Mouse (Mus musculus) forebrain, embryonic 15.5 days (tissue): ENCODE results near the gene Pxn. TPM values are rescaled to one million over a fixed set of nuclear protein-coding genes. Genes with fewer than 3 reads are reported as not detected.

ENCODE experiments used
- ATAC-seq: fragments of 200-750 bp; cut with Nextera tagmentation; replicated peaks from 2 replicates; pipeline ENCODE4 v1.8.0; 2017; ENCODE audit warnings: mild to moderate bottlenecking, moderate TSS enrichment, moderate library complexity
- H3K27ac ChIP-seq: fragments of 300-500 bp; sonication (generic); replicated peaks from 2 replicates; pipeline ENCODE4 v1.5.1; 2015; ENCODE audit warnings: mild to moderate bottlenecking, inconsistent platforms
- H3K27me3 ChIP-seq: fragments of 300-500 bp; sonication (generic); 2 replicates; pipeline ENCODE4 v1.6.1; 2015; ENCODE audit warnings: inconsistent platforms
- H3K36me3 ChIP-seq: fragments of 300-500 bp; sonication (generic); 2 replicates; pipeline ENCODE4 v1.6.1; 2015; ENCODE audit warnings: mild to moderate bottlenecking, inconsistent platforms
- H3K4me1 ChIP-seq: fragments of 300-500 bp; sonication (generic); 2 replicates; pipeline ENCODE4 v1.6.1; 2015; ENCODE audit warnings: inconsistent platforms
- H3K4me2 ChIP-seq: fragments of 300-500 bp; sonication (generic); replicated peaks from 2 replicates; pipeline ENCODE4 v1.6.1; 2015; ENCODE audit warnings: mild to moderate bottlenecking, inconsistent platforms
- H3K4me3 ChIP-seq: fragments of 300-500 bp; sonication (generic); 2 replicates; pipeline ENCODE4 v1.5.1; 2015; ENCODE audit warnings: mild to moderate bottlenecking, inconsistent platforms
- H3K9ac ChIP-seq: fragments of 300-500 bp; sonication (generic); replicated peaks from 2 replicates; pipeline ENCODE4 v1.6.1; 2015; ENCODE audit warnings: mild to moderate bottlenecking, inconsistent platforms
- H3K9me3 ChIP-seq: fragments of 300-500 bp; sonication (generic); 2 replicates; pipeline ENCODE4 v1.6.1; 2016; ENCODE audit warnings: inconsistent platforms
- WGBS: fragments of 180-500 bp; shearing (Covaris S2); methylation state at CpG from one replicate; pipeline ENCODE4 v1.1.7; 2015; ENCODE audit warnings: mixed read lengths; 5-methylcytosine and 5-hydroxymethylcytosine counted together
- polyA plus RNA-seq: library from polyadenylated mRNA; unstranded; fragments of >200 nt; fragmentation: Nextera tagmentation; extraction: Ambion mirVana; gene quantifications from 2 replicates; pipeline ENCODE4 v1.2.1, GENCODE M21; 2015

The Pxn gene
- polyA plus RNA-seq, 1 experiment from 2014 or later = 19.1 TPM

GRCm38 (mm10) chr5:115538017-115538692 is 31.7 kb downstream of the Pxn start:
- no peak overlapping the region for H3K4me2 ChIP-seq
- H3K4me1 ChIP-seq = peaks cover 30% of the 10 kb centered on the region
- H3K36me3 ChIP-seq = no peaks in the 10 kb centered on the region
- H3K4me3 ChIP-seq = no peak overlapping the region
- no peaks in the 10 kb centered on the region for H3K9me3 ChIP-seq
- WGBS = 66% methylated on average over 13 of the region's 13 CpGs
- H3K27ac ChIP-seq = no peak overlapping the region
- H3K27me3 ChIP-seq = no peaks in the 10 kb centered on the region
- H3K9ac ChIP-seq = no peak overlapping the region
- peak; percentile 23 for ATAC-seq

- no peak overlapping the region for H3K4me3 ChIP-seq
- H3K36me3 ChIP-seq = no peaks in the 10 kb centered on the region
- WGBS = under 1% methylated on average over 12 of the region's 12 CpGs
- H3K9ac ChIP-seq = no peak overlapping the region
- H3K4me2 ChIP-seq = no peak overlapping the region
- no peak overlapping the region for H3K27ac ChIP-seq
- H3K27me3 ChIP-seq = no peaks in the 10 kb centered on the region
- H3K9me3 ChIP-seq = no peaks in the 10 kb centered on the region
- H3K4me1 ChIP-seq = peaks cover 30% of the 10 kb centered on the region
- peak; percentile 80 for ATAC-seq
Observed at GRCm38 (mm10) chr5:115538693-115539043, 32.2 kb downstream of the Pxn start.

- Histone ChIP-seq H3K9me3 (no peaks in the 10 kb centered on the region), H3K27ac (no peak overlapping the region), H3K27me3 (no peaks in the 10 kb centered on the region), H3K4me2 (0 out of 2 replicates have a peak overlapping the region, but pooled peaks have one; percentile 13), H3K36me3 (peaks cover 7% of the 10 kb centered on the region; the same call in 1 of the 2 replicates), H3K9ac (no peak overlapping the region), H3K4me1 (peaks cover 30% of the 10 kb centered on the region), H3K4me3 (no peak overlapping the region)
- WGBS = 68% methylated on average over 19 of the region's 19 CpGs
- ATAC-seq = no peak
Observed at GRCm38 (mm10) chr5:115542635-115543384, 36.3 kb downstream of the Pxn start.

GRCm38 (mm10) chr5:115543509-115544253 is 37.2 kb downstream of the Pxn start:
- Histone ChIP-seq H3K9me3 (no peaks in the 10 kb centered on the region), H3K27me3 (no peaks in the 10 kb centered on the region), H3K36me3 (peaks cover 7% of the 10 kb centered on the region; the same call in 1 of the 2 replicates), H3K27ac (no peak overlapping the region; the same call in 1 of the 2 replicates), H3K4me1 (peaks cover 22% of the 10 kb centered on the region), H3K4me2 (0 out of 2 replicates have a peak overlapping the region, but pooled peaks have one; percentile 13), H3K4me3 (no peak overlapping the region), H3K9ac (0 out of 2 replicates have a peak overlapping the region, but pooled peaks have one; percentile 5)
- 49% methylated on average over 17 of the region's 17 CpGs for WGBS
- peak; percentile 71 for ATAC-seq

- Histone ChIP-seq H3K4me3 (no peak overlapping the region), H3K27ac (no peak overlapping the region), H3K4me2 (no peak overlapping the region), H3K27me3 (no peaks in the 10 kb centered on the region), H3K36me3 (peaks cover 7% of the 10 kb centered on the region; the same call in 1 of the 2 replicates), H3K9me3 (no peaks in the 10 kb centered on the region), H3K9ac (no peak overlapping the region), H3K4me1 (peaks cover 17% of the 10 kb centered on the region)
- no peak for ATAC-seq
- 57% methylated on average over 18 of the region's 18 CpGs for WGBS
Observed at GRCm38 (mm10) chr5:115544655-115545185, 38.2 kb downstream of the Pxn start.

GRCm38 (mm10) chr5:115545636-115546035 is 39.2 kb downstream of the Pxn start:
- Histone ChIP-seq H3K4me2 (no peak overlapping the region), H3K27ac (no peak overlapping the region), H3K9me3 (no peaks in the 10 kb centered on the region), H3K27me3 (no peaks in the 10 kb centered on the region), H3K4me3 (no peak overlapping the region), H3K9ac (no peak overlapping the region), H3K36me3 (peaks cover 7% of the 10 kb centered on the region; the same call in 1 of the 2 replicates), H3K4me1 (peaks cover 17% of the 10 kb centered on the region)
- 91% methylated on average over 14 of the region's 14 CpGs for WGBS
- ATAC-seq = no peak

- ATAC-seq = no peak
- H3K9ac ChIP-seq = no peak overlapping the region
- 76% methylated on average over 11 of the region's 11 CpGs for WGBS
Observed at GRCm38 (mm10) chr5:115546536-115546935, 40.1 kb downstream of the Pxn start.

GRCm38 (mm10) chr5:115547014-115547413 is 40.5 kb downstream of the Pxn start:
- no peaks in the 10 kb centered on the region for H3K9me3 ChIP-seq
- no peaks in the 10 kb centered on the region for H3K27me3 ChIP-seq
- H3K36me3 ChIP-seq = peaks cover 8% of the 10 kb centered on the region
- peaks cover 17% of the 10 kb centered on the region for H3K4me1 ChIP-seq
- no peak overlapping the region for H3K27ac ChIP-seq
- no peak overlapping the region for H3K4me3 ChIP-seq
- WGBS = 30% methylated on average over 6 of the region's 6 CpGs
- no peak for ATAC-seq
- no peak overlapping the region for H3K4me2 ChIP-seq
- H3K9ac ChIP-seq = no peak overlapping the region

More at GRCm38 (mm10) chr5:115546536-115546935, 40.1 kb downstream of the Pxn start:
- Histone ChIP-seq H3K9me3 (no peaks in the 10 kb centered on the region), H3K4me2 (no peak overlapping the region), H3K4me1 (peaks cover 17% of the 10 kb centered on the region), H3K4me3 (no peak overlapping the region), H3K36me3 (peaks cover 7% of the 10 kb centered on the region; the same call in 1 of the 2 replicates), H3K27me3 (no peaks in the 10 kb centered on the region), H3K27ac (no peak overlapping the region)

GRCm38 (mm10) chr5:115547421-115547820 is 40.9 kb downstream of the Pxn start:
- 89% methylated on average over 7 of the region's 7 CpGs for WGBS
- H3K4me2 ChIP-seq = no peak overlapping the region
- no peak for ATAC-seq
- peaks cover 11% of the 10 kb centered on the region for H3K36me3 ChIP-seq
- H3K4me1 ChIP-seq = peaks cover 17% of the 10 kb centered on the region
- H3K27me3 ChIP-seq = no peaks in the 10 kb centered on the region
- no peak overlapping the region for H3K27ac ChIP-seq
- no peak overlapping the region for H3K4me3 ChIP-seq
- no peak overlapping the region for H3K9ac ChIP-seq
- no peaks in the 10 kb centered on the region for H3K9me3 ChIP-seq

GRCm38 (mm10) chr5:115548501-115549285 is 42.2 kb downstream of the Pxn start:
- peaks cover 7% of the 10 kb centered on the region for H3K4me1 ChIP-seq

GRCm38 (mm10) chr5:115550482-115551005 is 44.1 kb downstream of the Pxn start:
- H3K9me3 ChIP-seq = no peaks in the 10 kb centered on the region
- no peak overlapping the region for H3K27ac ChIP-seq
- no peaks in the 10 kb centered on the region for H3K4me1 ChIP-seq
- no peak overlapping the region for H3K9ac ChIP-seq
- peaks cover 10% of the 10 kb centered on the region for H3K36me3 ChIP-seq
- no peak overlapping the region for H3K4me2 ChIP-seq
- H3K4me3 ChIP-seq = no peak overlapping the region
- ATAC-seq = no peak
- WGBS = 76% methylated on average over 11 of the region's 11 CpGs
- no peaks in the 10 kb centered on the region for H3K27me3 ChIP-seq

More at GRCm38 (mm10) chr5:115548501-115549285, 42.2 kb downstream of the Pxn start:
- Histone ChIP-seq H3K36me3 (peaks cover 11% of the 10 kb centered on the region), H3K9me3 (no peaks in the 10 kb centered on the region), H3K27me3 (no peaks in the 10 kb centered on the region), H3K4me2 (no peak overlapping the region), H3K27ac (no peak overlapping the region), H3K4me3 (no peak overlapping the region), H3K9ac (no peak overlapping the region)
- 91% methylated on average over 18 of the region's 18 CpGs for WGBS
- ATAC-seq = no peak
